Mouse (Mus musculus) neural tube, embryonic 11.5 days (tissue): ENCODE results near the gene Bbs9. TPM values are rescaled to one million over a fixed set of nuclear protein-coding genes. Genes with fewer than 3 reads are reported as not detected.

Experiments used
- ATAC-seq: fragments of 200-750 bp; cut with Nextera tagmentation; 2 replicates; pipeline ENCODE4 v1.8.0; 2017; ENCODE audit warnings: moderate number of reproducible peaks, mild to moderate bottlenecking, moderate TSS enrichment, moderate library complexity; ENCODE audit not compliant: insufficient read depth, low FRiP score, low TSS enrichment
- DNase-seq: peaks from one replicate; pipeline ENCODE4 v3.0.0-alpha.2; 2015; ENCODE audit warnings: low spot score
- H3K27ac ChIP-seq: fragments of 300-500 bp; sonication (generic); 2 replicates; pipeline ENCODE4 v1.5.1; 2014; ENCODE audit warnings: low read depth, mild to moderate bottlenecking, low read length
- H3K27me3 ChIP-seq: fragments of 300-500 bp; sonication (generic); 2 replicates; pipeline ENCODE4 v1.6.1; 2014; ENCODE audit warnings: mild to moderate bottlenecking, low read length, mixed read lengths; ENCODE audit not compliant: control insufficient read depth, insufficient read depth
- H3K36me3 ChIP-seq: fragments of 300-500 bp; sonication (generic); 2 replicates; pipeline ENCODE4 v1.6.1; 2014; ENCODE audit warnings: mild to moderate bottlenecking, low read length, moderate library complexity, mixed read lengths; ENCODE audit not compliant: control insufficient read depth, insufficient read depth
- H3K4me1 ChIP-seq: fragments of 300-500 bp; sonication (generic); 2 replicates; pipeline ENCODE4 v1.6.1; 2014; ENCODE audit warnings: low read length, mixed read lengths; ENCODE audit not compliant: control insufficient read depth, insufficient read depth
- H3K4me2 ChIP-seq: fragments of 300-500 bp; sonication (generic); 2 replicates; pipeline ENCODE4 v1.6.1; 2014; ENCODE audit warnings: low read depth, mild to moderate bottlenecking, moderate library complexity
- H3K4me3 ChIP-seq: fragments of 300-500 bp; sonication (generic); 2 replicates; pipeline ENCODE4 v1.5.1; 2014; ENCODE audit warnings: low read depth, low read length
- H3K9ac ChIP-seq: fragments of 300-500 bp; sonication (generic); 2 replicates; pipeline ENCODE4 v1.6.1; 2014; ENCODE audit warnings: mild to moderate bottlenecking, low read length
- H3K9me3 ChIP-seq: fragments of 300-500 bp; sonication (generic); 2 replicates; pipeline ENCODE4 v1.6.1; 2016; ENCODE audit warnings: low read length; ENCODE audit not compliant: control insufficient read depth
- WGBS: fragments of 180-500 bp; shearing (Covaris S2); extraction: QIAGEN DNeasy Blood & Tissue Kit; methylation state at CpG from one replicate; pipeline ENCODE4 v1.1.7; 2014; 5-methylcytosine and 5-hydroxymethylcytosine counted together
- polyA plus RNA-seq: library from polyadenylated mRNA; unstranded; fragments of >200 nt; fragmentation: Nextera tagmentation; extraction: Ambion mirVana; gene quantifications from 2 replicates; pipeline ENCODE4 v1.2.1, GENCODE M21; 2014

The Bbs9 gene
- polyA plus RNA-seq, 1 experiment from 2014 or later = 16.9 TPM

DNA sequence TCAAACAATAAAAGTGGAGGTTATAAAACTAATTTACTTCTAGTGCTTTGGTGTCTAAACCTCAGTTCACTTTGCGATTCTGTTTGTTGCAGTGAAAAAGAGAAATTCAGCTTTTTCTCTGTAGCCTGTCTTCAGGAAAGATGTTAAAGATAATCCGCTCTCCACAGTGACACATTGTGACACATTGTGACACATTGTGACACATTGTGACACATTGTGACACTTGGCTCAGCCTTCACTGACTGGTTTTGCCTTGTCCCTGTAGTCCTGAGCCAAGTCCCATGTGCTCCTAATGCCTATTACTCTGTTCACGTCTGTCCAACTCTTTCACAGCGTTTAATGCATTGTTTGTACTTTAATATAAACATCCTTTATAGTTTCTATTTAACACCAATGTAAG lies 203.0 kb downstream of the Bbs9 start:
- no peak overlapping the region for H3K27ac ChIP-seq
- no peaks in the 10 kb centered on the region for H3K36me3 ChIP-seq
- 88% methylated on average over 4 of the region's 4 CpGs for WGBS
- H3K4me3 ChIP-seq = no peak overlapping the region
- ATAC-seq = no peak
- no peaks in the 10 kb centered on the region for H3K4me1 ChIP-seq
- no peaks in the 10 kb centered on the region for H3K9me3 ChIP-seq
- DNase-seq = no peak
- no peak overlapping the region for H3K9ac ChIP-seq
- no peaks in the 10 kb centered on the region for H3K27me3 ChIP-seq
- H3K4me2 ChIP-seq = no peak overlapping the region

DNA sequence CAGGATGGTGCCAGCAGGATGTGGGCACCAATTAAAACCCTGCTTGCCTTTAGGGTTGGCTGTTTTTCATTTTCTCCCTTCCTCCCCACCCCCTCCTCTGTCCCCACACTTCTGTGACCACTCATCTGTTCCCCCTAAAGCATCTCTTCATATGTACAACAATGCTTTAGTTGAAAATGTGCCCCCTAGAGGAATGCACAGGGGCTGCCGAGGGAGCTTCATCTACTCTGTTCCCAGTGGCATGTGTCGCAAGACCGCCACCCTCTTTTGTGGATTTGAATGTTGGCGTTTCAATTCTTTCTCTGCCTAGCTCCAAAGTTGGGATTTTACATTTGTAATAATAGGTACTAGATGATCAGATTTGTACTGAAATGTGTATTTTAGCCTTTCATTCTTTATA lies 204.0 kb downstream of the Bbs9 start:
- Histone ChIP-seq H3K9me3 (no peaks in the 10 kb centered on the region), H3K36me3 (no peaks in the 10 kb centered on the region), H3K4me1 (no peaks in the 10 kb centered on the region), H3K9ac (no peak overlapping the region), H3K27me3 (no peaks in the 10 kb centered on the region), H3K4me3 (no peak overlapping the region), H3K4me2 (no peak overlapping the region), H3K27ac (no peak overlapping the region)
- no peak for DNase-seq
- WGBS = 92% methylated on average over 4 of the region's 4 CpGs
- ATAC-seq = no peak

DNA sequence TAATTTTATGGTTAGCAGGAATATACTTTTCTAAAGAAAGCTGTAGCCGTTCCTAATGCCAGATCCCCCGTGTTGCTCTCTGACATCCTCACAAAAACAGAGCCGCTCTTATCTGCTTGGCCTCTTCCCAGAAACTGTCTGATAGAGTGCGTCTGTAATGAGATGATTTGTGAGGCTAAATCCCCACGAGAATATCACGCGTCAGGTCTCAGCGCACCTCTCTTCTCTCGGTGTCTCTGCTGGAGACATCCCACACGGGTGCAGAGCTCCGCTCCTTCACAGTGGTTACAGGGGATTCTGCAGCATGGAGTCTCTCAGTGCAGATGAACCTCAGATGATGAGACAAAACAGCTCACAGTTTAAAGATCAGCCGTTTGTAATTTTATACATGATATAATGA lies 204.5 kb downstream of the Bbs9 start:
- Histone ChIP-seq H3K4me3 (no peak overlapping the region), H3K36me3 (no peaks in the 10 kb centered on the region), H3K4me2 (no peak overlapping the region), H3K4me1 (no peaks in the 10 kb centered on the region), H3K9me3 (no peaks in the 10 kb centered on the region), H3K9ac (no peak overlapping the region), H3K27me3 (no peaks in the 10 kb centered on the region), H3K27ac (no peak overlapping the region)
- DNase-seq = no peak
- no peak for ATAC-seq
- WGBS = 81% methylated on average over 12 of the region's 12 CpGs

DNA sequence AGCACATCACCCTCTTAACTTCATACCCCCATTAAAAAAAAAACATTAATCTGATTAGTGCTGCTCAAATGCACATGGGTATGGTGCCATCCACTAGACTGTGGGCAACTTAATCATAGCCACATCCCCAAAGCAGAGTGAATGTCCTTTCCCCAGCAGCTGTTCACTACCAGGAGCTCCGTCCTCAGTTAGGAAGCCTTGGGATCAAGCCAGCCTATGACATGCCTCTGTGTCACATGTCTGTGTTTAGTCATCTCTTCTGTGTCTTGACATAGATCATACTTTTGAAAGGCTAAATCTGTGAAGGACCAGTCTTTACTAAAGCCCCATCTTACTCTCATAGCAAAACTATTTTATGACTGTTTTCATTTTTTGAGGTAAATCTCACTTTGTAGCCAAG lies 205.0 kb downstream of the Bbs9 start:
- WGBS = 90% methylated on average over 1 of the region's 1 CpGs
- Histone ChIP-seq H3K36me3 (no peaks in the 10 kb centered on the region), H3K9me3 (no peaks in the 10 kb centered on the region), H3K27ac (no peak overlapping the region), H3K27me3 (no peaks in the 10 kb centered on the region), H3K4me2 (no peak overlapping the region), H3K9ac (no peak overlapping the region), H3K4me1 (no peaks in the 10 kb centered on the region), H3K4me3 (no peak overlapping the region)
- DNase-seq = no peak
- ATAC-seq = no peak

DNA sequence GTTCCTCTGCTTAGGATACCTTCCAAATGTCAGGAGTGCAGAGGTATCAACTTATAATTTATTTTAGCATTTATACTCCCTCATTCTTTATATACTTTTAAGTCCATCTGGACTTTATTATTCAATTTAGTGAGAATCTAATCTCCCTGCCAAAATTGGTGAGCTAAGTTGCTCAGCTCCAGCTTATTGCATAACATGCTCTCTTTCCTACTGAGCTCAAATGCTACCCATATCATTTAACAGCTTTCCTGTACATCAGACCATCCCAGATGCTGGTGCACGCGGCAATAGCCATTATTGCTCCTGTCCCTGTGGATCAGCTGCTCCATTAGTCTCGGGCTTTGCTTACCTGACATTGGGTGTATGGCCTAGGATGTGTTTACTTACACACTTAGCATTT lies 208.3 kb downstream of the Bbs9 start:
- no peaks in the 10 kb centered on the region for H3K9me3 ChIP-seq
- H3K4me3 ChIP-seq = no peak overlapping the region
- 86% methylated on average over 3 of the region's 3 CpGs for WGBS
- ATAC-seq (no peak), DNase-seq (peak; percentile 17)
- no peaks in the 10 kb centered on the region for H3K4me1 ChIP-seq
- no peaks in the 10 kb centered on the region for H3K27me3 ChIP-seq
- H3K4me2 ChIP-seq = no peak overlapping the region
- H3K27ac ChIP-seq = no peak overlapping the region
- H3K36me3 ChIP-seq = no peaks in the 10 kb centered on the region
- H3K9ac ChIP-seq = no peak overlapping the region

DNA sequence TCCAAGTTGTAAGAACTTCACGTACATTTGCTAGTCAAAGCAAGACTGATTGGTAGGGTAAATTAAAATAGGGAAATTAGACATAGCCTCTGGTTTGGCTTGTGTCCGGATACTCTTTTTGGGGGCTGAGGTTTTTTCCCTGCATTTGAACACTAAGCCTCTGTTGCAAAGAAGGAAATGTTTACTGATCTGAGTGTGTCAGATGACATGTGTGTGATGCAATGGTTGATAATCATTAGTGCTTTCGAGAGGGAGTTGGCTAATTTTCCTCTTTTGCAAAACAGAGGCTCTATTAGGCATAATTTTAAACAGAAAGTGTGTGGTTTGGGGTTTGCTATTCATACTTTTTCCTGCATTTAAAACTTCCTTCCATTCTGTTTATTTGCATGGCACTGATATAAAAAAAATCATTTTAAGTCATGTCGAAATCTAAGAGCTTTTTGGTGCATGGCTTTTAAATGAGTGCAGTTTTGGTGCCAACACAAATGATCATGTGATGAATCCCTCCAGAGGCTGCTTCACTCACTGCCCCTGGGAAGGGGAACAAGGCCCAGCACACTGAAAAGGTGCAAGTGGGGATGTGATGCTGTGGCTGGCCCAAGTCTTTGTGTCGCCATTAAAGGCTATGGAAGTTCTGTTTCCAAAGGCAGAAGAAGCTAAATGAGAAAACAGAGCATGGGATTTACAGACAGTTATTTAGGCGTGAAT lies 211.4 kb downstream of the Bbs9 start:
- H3K9me3 ChIP-seq = no peaks in the 10 kb centered on the region
- no peak overlapping the region for H3K9ac ChIP-seq
- no peak overlapping the region for H3K4me2 ChIP-seq
- no peaks in the 10 kb centered on the region for H3K36me3 ChIP-seq
- DNase-seq = no peak
- 86% methylated on average over 6 of the region's 6 CpGs for WGBS
- no peak overlapping the region for H3K4me3 ChIP-seq
- H3K27me3 ChIP-seq = no peaks in the 10 kb centered on the region
- no peak for ATAC-seq
- H3K27ac ChIP-seq = no peak overlapping the region
- no peaks in the 10 kb centered on the region for H3K4me1 ChIP-seq

DNA sequence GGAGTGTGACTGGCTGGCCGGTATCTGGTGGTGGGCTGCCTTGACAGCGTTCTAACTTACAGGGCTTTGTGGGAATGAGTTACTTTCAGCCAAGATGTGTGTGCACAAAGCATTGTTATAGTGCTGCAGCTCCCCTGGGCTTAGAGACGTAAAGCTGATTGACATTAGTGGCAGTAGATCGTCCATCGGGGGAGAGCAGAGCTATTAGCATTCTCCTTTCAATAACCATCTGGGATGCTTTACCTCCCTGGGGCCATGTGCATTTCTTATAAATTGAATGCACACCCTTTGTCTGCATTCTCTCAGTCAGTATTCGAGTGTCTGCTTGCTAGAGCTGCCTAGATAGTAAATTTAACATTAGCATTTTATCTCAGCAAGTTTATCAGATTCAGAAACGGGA lies 214.7 kb downstream of the Bbs9 start:
- DNase-seq (no peak), ATAC-seq (peak; percentile 58; the same call in 1 of the 2 replicates)
- Histone ChIP-seq H3K9ac (no peak overlapping the region), H3K4me3 (no peak overlapping the region), H3K4me1 (no peaks in the 10 kb centered on the region), H3K4me2 (no peak overlapping the region), H3K27me3 (no peaks in the 10 kb centered on the region), H3K36me3 (no peaks in the 10 kb centered on the region), H3K27ac (no peak overlapping the region), H3K9me3 (no peaks in the 10 kb centered on the region)
- WGBS = 41% methylated on average over 7 of the region's 7 CpGs

DNA sequence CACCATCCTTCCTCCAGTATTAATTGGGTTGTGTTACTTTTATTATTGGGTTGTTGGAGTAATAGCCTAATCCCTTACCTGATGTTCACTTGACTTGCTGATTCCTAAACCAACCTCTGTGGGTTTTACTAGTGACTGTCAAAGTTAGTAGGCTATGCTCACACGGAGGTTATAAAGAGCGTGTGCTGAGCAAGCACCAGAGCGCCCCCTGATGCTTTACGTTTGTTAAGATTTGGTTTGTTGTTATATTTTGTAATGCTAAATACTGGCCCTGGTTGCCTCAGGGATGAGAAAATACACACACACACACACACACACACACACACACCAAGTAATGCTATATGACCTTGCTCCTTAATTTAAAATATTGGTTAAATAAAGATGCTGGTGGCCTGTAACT lies 219.9 kb downstream of the Bbs9 start:
- H3K27ac ChIP-seq = no peak overlapping the region
- H3K36me3 ChIP-seq = no peaks in the 10 kb centered on the region
- no peak overlapping the region for H3K4me2 ChIP-seq
- no peak overlapping the region for H3K9ac ChIP-seq
- no peak for ATAC-seq
- H3K27me3 ChIP-seq = no peaks in the 10 kb centered on the region
- WGBS = 86% methylated on average over 4 of the region's 4 CpGs
- H3K4me1 ChIP-seq = no peaks in the 10 kb centered on the region
- no peak for DNase-seq
- no peak overlapping the region for H3K4me3 ChIP-seq
- no peaks in the 10 kb centered on the region for H3K9me3 ChIP-seq

DNA sequence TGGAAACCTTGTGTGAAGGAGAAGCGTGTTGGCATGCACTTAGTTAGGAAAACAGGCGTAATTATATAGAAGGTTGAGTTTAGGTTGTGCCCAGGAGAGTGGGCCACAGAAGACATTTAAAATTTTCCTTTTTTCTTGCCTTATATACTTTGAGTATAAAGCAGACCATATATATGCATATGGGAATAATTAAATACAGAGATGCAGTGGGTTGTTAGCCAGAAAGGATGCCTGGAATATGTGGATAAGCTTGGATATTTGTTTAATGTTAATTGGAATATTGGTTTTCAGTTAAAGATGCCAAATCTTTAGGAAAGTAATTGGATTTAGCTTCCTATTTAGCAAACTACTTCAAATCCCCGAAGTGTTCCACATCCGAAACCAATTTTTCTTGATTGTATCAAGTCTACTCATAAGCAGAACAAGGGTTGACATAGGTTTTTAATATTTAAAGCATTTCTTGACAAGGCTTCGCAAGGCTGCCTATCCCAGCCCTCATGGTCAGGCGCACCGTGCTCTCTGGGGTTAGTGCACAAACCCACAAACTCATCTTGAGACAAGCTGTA lies 221.4 kb downstream of the Bbs9 start:
- Histone ChIP-seq H3K36me3 (no peaks in the 10 kb centered on the region), H3K9me3 (no peaks in the 10 kb centered on the region), H3K27ac (no peak overlapping the region), H3K27me3 (no peaks in the 10 kb centered on the region), H3K9ac (no peak overlapping the region), H3K4me1 (no peaks in the 10 kb centered on the region), H3K4me3 (no peak overlapping the region), H3K4me2 (no peak overlapping the region)
- WGBS = 94% methylated on average over 7 of the region's 7 CpGs
- DNase-seq = no peak
- ATAC-seq = no peak
